Mouse (Mus musculus) liver, embryonic 16.5 days (tissue): ENCODE measurements around the gene 5330417C22Rik. TPM values are rescaled to one million over a fixed set of nuclear protein-coding genes. Genes with fewer than 3 reads are reported as not detected.

Experiments
- ATAC-seq: fragments of 200-750 bp; cut with Nextera tagmentation; 2 replicates; pipeline ENCODE4 v1.8.0; 2017; ENCODE audit warnings: low read depth, mild to moderate bottlenecking, moderate number of reproducible peaks, moderate library complexity
- H3K27ac ChIP-seq: fragments of 300-500 bp; sonication (generic); 2 replicates; pipeline ENCODE4 v1.5.1; 2014; ENCODE audit warnings: mild to moderate bottlenecking, low read length
- H3K27me3 ChIP-seq: fragments of 300-500 bp; sonication (generic); 2 replicates; pipeline ENCODE4 v1.6.1; 2014; ENCODE audit warnings: low read depth, low read length, mixed read lengths; ENCODE audit not compliant: control insufficient read depth, insufficient read depth
- H3K36me3 ChIP-seq: fragments of 300-500 bp; sonication (generic); 2 replicates; pipeline ENCODE4 v1.6.1; 2014; ENCODE audit warnings: mild to moderate bottlenecking; ENCODE audit not compliant: control insufficient read depth, insufficient read depth
- H3K4me1 ChIP-seq: fragments of 300-500 bp; sonication (generic); 2 replicates; pipeline ENCODE4 v1.6.1; 2014; ENCODE audit warnings: low read depth, low read length, mixed read lengths; ENCODE audit not compliant: control insufficient read depth
- H3K4me2 ChIP-seq: fragments of 300-500 bp; sonication (generic); 2 replicates; pipeline ENCODE4 v1.6.1; 2014; ENCODE audit warnings: low read depth, low read length, mixed read lengths
- H3K4me3 ChIP-seq: fragments of 300-500 bp; sonication (generic); 2 replicates; pipeline ENCODE4 v1.5.1; 2014; ENCODE audit warnings: low read depth, mild to moderate bottlenecking, low read length
- H3K9ac ChIP-seq: fragments of 300-500 bp; sonication (generic); 2 replicates; pipeline ENCODE4 v1.6.1; 2014; ENCODE audit warnings: low read depth, low read length
- H3K9me3 ChIP-seq: fragments of 300-500 bp; sonication (generic); replicated peaks from 2 replicates; pipeline ENCODE4 v1.6.1; 2016; ENCODE audit warnings: low read length; ENCODE audit not compliant: control insufficient read depth
- WGBS: fragments of 180-500 bp; shearing (Covaris S2); extraction: QIAGEN DNeasy Blood & Tissue Kit; methylation state at CpG from one replicate; pipeline ENCODE4 v1.1.7; 2014; ENCODE audit not compliant: insufficient replicate concordance; 5-methylcytosine and 5-hydroxymethylcytosine counted together
- polyA plus RNA-seq: library from polyadenylated mRNA; unstranded; fragments of >200 nt; fragmentation: Nextera tagmentation; extraction: Ambion mirVana; gene quantifications from 2 replicates; pipeline ENCODE4 v1.2.1, GENCODE M21; 2015

Gene 5330417C22Rik
- polyA plus RNA-seq, 1 experiment from 2014 or later = 0.63 TPM

DNA sequence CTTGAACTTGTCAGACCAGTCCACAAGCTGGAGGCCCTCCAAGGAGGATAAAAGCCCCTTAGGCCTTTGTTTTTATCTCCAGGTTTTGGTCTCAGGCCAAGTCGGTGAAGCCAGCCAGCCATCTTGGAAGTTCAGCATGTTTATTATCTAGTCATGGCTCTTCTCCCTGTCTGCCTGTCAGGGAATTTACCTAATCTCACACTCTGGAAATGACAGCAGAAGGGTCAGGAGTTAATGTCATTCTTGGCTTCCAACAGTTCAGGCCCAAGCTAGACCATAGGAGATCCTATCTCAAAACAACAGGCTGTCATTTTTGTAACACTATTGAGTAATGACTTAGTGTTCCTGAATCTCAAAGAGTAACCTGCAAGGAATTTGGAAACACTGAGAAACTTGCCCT is 82.2 kb downstream of the 5330417C22Rik start:
- Histone ChIP-seq H3K4me2 (no peak overlapping the region), H3K27ac (no peak overlapping the region), H3K27me3 (no peaks in the 10 kb centered on the region), H3K36me3 (no peaks in the 10 kb centered on the region), H3K9ac (no peak overlapping the region), H3K9me3 (no peaks in the 10 kb centered on the region), H3K4me3 (no peak overlapping the region), H3K4me1 (no peaks in the 10 kb centered on the region)
- no peak for ATAC-seq
- 53% methylated on average over 1 of the region's 1 CpGs for WGBS

DNA sequence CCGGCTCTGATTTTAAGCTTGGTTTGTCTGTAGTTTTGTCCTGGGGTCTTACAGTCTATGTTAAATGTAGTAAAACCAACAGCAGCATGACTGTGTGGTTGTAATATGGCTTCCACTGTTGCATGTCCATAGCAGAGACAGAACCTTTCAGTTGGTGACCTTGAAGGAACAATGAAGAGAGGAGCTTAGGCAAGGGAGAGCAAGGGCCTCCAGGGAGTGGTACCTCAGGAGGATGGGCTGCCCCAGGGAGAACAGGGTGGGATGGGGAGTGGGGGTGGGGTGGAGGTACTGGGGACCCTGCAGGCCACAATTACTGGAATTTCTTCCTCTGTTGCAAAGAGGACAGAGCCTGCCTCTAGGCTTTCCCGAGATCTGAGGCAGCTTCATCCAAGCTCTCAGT is 84.4 kb downstream of the 5330417C22Rik start:
- H3K27me3 ChIP-seq = no peaks in the 10 kb centered on the region
- H3K4me3 ChIP-seq = no peak overlapping the region
- no peaks in the 10 kb centered on the region for H3K36me3 ChIP-seq
- H3K9ac ChIP-seq = no peak overlapping the region
- WGBS = 57% methylated on average over 2 of the region's 2 CpGs
- no peak overlapping the region for H3K4me2 ChIP-seq
- H3K4me1 ChIP-seq = no peaks in the 10 kb centered on the region
- no peak for ATAC-seq
- no peak overlapping the region for H3K27ac ChIP-seq
- no peaks in the 10 kb centered on the region for H3K9me3 ChIP-seq

DNA sequence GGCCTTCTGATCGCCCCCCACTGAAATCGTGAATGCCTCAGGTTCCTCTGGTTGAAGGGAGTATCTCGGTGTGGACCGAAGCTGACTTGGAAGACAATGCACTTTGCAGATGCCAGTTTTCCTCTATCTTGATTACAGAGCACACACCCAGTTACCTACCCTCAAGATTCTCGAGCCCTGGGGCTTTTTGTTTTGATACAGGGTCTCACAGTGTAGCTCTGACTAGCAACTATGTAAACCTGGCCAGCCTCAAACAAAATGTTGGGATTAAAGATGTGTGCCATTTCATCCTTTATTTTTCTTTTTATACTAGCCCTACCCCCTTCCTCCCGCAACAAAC is 91.0 kb downstream of the 5330417C22Rik start:
- Histone ChIP-seq H3K4me1 (peaks cover 19% of the 10 kb centered on the region), H3K9ac (peak overlapping the region; percentile 62), H3K27ac (peak overlapping the region; percentile 62), H3K9me3 (no peaks in the 10 kb centered on the region), H3K36me3 (no peaks in the 10 kb centered on the region; the same call in none of the 2 replicates), H3K27me3 (no peaks in the 10 kb centered on the region), H3K4me2 (peak overlapping the region; percentile 73), H3K4me3 (peak overlapping the region; percentile 66)
- WGBS = 13% methylated on average over 6 of the region's 6 CpGs
- peak; percentile 1 for ATAC-seq

DNA sequence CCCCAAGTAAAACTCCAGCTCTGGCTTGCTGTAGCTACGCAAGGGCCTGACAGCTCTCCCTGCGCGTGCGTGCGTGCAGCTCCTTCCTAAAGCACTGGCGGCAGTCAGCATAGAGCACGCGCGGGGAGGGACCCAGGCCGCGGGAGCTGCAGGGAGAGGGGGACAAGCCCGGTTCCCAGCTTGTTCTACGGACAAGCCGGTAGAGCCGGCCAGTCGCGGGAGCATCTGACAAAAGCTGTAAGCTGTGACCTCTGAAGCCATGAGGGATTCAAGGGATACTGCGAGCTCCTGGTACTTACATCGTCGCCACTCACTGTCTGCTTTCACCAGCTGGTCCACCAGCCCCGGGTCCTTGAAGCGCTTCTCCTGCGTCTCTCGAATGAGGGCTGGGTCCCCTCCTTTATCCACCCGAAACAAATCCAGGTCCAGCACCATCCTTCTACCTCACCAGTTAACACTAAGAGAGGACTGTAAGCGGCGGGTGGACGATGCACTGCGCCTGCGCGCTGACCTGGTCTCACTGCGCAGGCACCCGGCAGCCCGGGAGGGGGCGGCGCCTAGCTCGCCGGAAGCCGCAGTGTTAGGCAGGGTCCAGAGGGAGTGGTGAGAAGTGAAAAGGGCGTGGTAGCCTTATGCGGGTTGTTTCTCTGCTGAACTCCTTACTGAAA is 91.5 kb downstream of the 5330417C22Rik start, which contains the start of gene Sars:
Gene Sars (minus strand): TSS at position 512 of the 668 bp plus-strand sequence.
- H3K36me3 ChIP-seq = no peaks in the 10 kb centered on the region; the same call in none of the 2 replicates
- peak within 1 kb of the TSS; percentile 90 for H3K27ac ChIP-seq
- no peaks in the 10 kb centered on the region for H3K9me3 ChIP-seq
- H3K4me1 ChIP-seq = peaks cover 19% of the 10 kb centered on the region
- ATAC-seq = peak; percentile 96
- WGBS = under 1% methylated on average over 41 of the region's 41 CpGs
- H3K4me2 ChIP-seq = peak within 1 kb of the TSS; percentile 73
- peak within 1 kb of the TSS; percentile 66 for H3K9ac ChIP-seq
- no peaks in the 10 kb centered on the region for H3K27me3 ChIP-seq
- H3K4me3 ChIP-seq = peak within 1 kb of the TSS; percentile 66

DNA sequence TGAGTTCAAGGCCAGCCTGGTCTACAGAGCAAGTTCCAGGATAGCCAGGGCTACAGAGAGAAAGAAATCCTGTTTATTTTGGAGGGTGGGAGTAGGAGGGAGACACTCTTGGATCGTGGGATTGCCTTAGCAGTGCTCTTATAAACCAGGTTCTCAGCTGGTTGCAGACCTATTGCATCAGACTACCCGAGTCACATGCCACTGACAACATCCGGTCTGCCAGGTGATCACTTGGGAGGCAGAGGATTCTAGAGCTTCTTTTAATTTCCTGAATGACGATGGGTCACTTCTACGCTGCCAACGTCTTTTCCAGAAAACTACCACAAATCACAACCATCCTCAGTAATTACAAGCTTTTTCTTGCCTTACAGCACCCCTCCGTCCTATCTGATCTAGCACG is 92.3 kb downstream of the 5330417C22Rik start:
- Histone ChIP-seq H3K4me3 (peak overlapping the region; percentile 66), H3K9ac (peak overlapping the region; percentile 66), H3K27ac (peak overlapping the region; percentile 90), H3K36me3 (no peaks in the 10 kb centered on the region; the same call in none of the 2 replicates), H3K4me1 (peaks cover 19% of the 10 kb centered on the region), H3K4me2 (peak overlapping the region; percentile 73), H3K9me3 (no peaks in the 10 kb centered on the region), H3K27me3 (no peaks in the 10 kb centered on the region)
- WGBS = 3% methylated on average over 8 of the region's 8 CpGs
- peak; percentile 71 for ATAC-seq

DNA sequence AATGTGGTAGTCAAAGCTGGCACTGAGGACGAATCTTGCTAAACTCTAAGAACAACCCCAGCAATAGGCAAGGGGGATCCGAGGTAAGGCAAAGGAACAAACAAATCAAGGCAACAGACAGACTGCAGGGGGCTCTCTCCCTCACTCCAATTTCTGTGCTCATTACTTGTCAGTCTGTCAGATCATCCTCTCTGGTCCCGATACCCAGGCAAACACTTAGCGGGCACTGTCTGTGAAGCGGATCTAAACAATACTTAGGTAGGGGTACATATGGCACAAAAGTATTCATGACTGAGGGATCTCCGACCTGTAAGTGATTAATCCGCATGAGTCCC is 100.0 kb downstream of the 5330417C22Rik start:
- no peak for ATAC-seq
- Histone ChIP-seq H3K27me3 (no peaks in the 10 kb centered on the region), H3K4me3 (no peak overlapping the region), H3K36me3 (peaks cover 50% of the 10 kb centered on the region), H3K27ac (no peak overlapping the region), H3K9me3 (no peaks in the 10 kb centered on the region), H3K4me2 (no peak overlapping the region), H3K4me1 (peaks cover 2% of the 10 kb centered on the region; the same call in 1 of the 2 replicates), H3K9ac (no peak overlapping the region)
- 83% methylated on average over 7 of the region's 7 CpGs for WGBS

GRCm38 (mm10) chr3:108435701-108436379 is 100.5 kb downstream of the 5330417C22Rik start:
- Histone ChIP-seq H3K4me3 (no peak overlapping the region), H3K27me3 (no peaks in the 10 kb centered on the region), H3K4me1 (peaks cover under 1% of the 10 kb centered on the region; the same call in 1 of the 2 replicates), H3K9ac (no peak overlapping the region), H3K4me2 (no peak overlapping the region), H3K27ac (no peak overlapping the region), H3K9me3 (no peaks in the 10 kb centered on the region), H3K36me3 (peaks cover 55% of the 10 kb centered on the region)
- 81% methylated on average over 17 of the region's 17 CpGs for WGBS
- peak; percentile 30; the same call in 1 of the 2 replicates for ATAC-seq

GRCm38 (mm10) chr3:108433881-108434495 is 102.3 kb downstream of the 5330417C22Rik start:
- 78% methylated on average over 19 of the region's 19 CpGs for WGBS
- no peak for ATAC-seq
- H3K27me3 ChIP-seq = no peaks in the 10 kb centered on the region
- no peak overlapping the region for H3K4me3 ChIP-seq
- H3K4me1 ChIP-seq = no peaks in the 10 kb centered on the region
- no peaks in the 10 kb centered on the region for H3K9me3 ChIP-seq
- H3K9ac ChIP-seq = no peak overlapping the region
- no peak overlapping the region for H3K27ac ChIP-seq
- peaks cover 68% of the 10 kb centered on the region for H3K36me3 ChIP-seq
- no peak overlapping the region for H3K4me2 ChIP-seq
